Mouse (Mus musculus): ENCODE data around the gene St6galnac3. TPM values are rescaled to one million over a fixed set of nuclear protein-coding genes. Genes with fewer than 3 reads are reported as not detected.

Gene St6galnac3
- polyA plus RNA-seq, 1 experiment from 2014 or later: 12.2 TPM

DNA sequence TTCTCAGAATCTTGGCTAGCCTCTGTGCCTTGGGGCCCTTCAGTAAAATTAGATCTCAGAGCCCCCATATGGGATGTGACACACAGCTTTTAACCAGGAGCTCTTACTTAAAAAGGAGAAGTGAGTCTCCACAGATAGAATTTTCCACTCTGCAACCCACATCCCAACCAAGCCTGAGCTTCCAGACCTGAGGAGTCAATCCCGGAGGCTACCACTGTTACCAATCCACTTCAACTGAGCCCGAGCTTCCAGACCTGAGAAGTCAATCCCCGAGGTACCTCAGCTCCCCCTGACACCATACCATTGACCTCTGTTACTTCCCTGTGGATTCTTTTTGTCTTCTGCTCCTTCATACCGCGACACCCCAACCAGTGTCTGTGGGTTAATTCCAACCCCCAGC, 463.0 kb downstream of the St6galnac3 start:
- ChIA-PET POLR2A (no interaction called here), CTCF (interaction anchor here (1.1 to 1.3 kb wide), 2 partner anchors 10 to 11 kb away, joined by 3 to 4 read pairs; no protein-coding TSS in a partner anchor)
- DNase-seq (ENCODE audit: low read depth, low spot score) (no peak), ATAC-seq (no peak)
- in situ Hi-C loops (cut with MboI; ENCODE audit: low pct_unique_long_range_greater_than_20kb): no loop called here
- H3K27me3 ChIP-seq: no peaks in the 10 kb centered on the region
- no peak for TF ChIP-seq CTCF (IDR thresholded peaks at IDR 0.05)

DNA sequence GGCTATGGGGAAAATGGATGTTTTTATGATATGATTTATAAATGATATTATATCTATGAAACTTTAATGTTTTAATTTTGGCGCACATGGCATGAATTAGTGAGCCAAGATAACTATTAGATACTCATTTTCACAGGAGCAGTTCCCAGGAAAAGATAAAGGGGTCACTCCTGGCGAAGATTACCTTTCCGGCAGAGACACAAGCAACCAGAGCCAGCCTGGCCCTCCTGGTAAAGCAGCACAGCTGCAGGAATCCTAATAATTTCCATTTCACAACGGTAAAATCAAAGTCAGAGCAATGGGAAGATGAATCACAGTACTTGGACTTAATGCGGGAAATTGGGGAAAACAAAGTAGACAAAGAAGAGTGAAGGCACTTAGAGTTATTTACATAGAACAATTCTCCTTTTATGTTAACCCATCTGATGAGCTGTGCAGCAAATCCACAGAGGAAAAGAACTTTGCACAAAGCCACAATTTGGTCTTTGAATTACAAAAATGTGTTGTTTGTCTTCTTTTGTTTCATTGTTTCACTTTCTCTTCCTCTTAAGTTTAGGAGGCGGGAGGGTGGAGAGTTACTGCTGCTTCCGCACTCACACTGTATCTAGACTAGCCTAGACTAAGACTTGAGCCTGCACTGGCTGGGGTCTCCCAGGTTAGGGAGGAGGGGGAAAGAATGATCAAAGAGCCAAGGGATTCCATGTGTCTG, 464.6 kb downstream of the St6galnac3 start:
- ChIA-PET CTCF (interaction anchor here (1.8 kb wide), 1 partner anchor 10 kb away, joined by 12 read pairs; no protein-coding TSS in a partner anchor), POLR2A (interaction anchor here (0.6 kb wide), 1 partner anchor 1265 kb away, joined by 4 read pairs; no protein-coding TSS in a partner anchor)
- in situ Hi-C loops (cut with MboI; ENCODE audit: low pct_unique_long_range_greater_than_20kb): no loop called here
- no peak for DNase-seq (ENCODE audit: low read depth, low spot score)
- TF ChIP-seq CTCF (IDR thresholded peaks at IDR 0.05): no peak
- no peak for ATAC-seq
- H3K27me3 ChIP-seq: no peaks in the 10 kb centered on the region

DNA sequence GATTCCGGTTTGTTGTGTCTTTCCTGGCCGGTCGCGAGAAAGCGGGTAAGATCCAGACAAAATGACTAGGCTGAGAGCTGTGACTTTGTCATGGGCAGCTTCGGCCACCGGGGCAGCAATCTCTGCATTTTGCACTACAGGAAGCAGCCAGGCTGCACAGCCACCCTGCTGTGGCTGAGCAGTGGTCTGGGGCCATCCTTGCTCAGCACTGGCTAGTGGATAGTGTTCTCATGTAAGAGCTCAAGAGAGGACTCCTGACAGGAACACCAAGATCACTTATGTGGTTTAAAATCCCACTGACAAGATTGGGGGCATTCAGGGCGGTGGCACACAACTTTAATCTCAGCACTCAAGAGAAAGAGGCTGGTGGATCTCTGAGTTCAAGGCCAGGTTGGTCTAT, 469.1 kb downstream of the St6galnac3 start:
- no peak for TF ChIP-seq CTCF (IDR thresholded peaks at IDR 0.05)
- no peaks in the 10 kb centered on the region for H3K27me3 ChIP-seq
- POLR2A ChIA-PET: no interaction called here
- no peak for ATAC-seq
- in situ Hi-C loops (cut with MboI; ENCODE audit: low pct_unique_long_range_greater_than_20kb): no loop called here
- no peak for DNase-seq (ENCODE audit: low read depth, low spot score)
- CTCF ChIA-PET: no interaction called here

DNA sequence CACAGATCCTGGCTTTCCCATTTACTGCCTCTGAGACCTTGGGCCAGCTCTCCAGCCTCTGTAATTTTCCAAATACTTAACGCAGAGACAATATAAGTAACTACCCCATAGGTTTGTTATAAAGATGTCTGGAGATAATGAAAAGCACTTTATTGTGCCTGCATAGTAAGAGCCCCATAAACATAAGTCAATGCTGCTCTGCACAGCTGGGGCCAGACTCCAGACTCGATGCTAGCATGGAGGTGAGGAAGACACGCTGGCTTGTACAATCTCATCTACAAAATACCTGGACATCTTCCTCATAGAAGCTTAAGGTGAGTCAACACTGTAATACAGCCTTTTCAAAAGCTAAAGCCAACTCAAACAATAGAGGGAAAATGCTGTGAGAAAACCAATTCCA, 473.3 kb downstream of the St6galnac3 start:
- H3K27me3 ChIP-seq: no peaks in the 10 kb centered on the region
- no peak for TF ChIP-seq CTCF (IDR thresholded peaks at IDR 0.05)
- in situ Hi-C loops (cut with MboI; ENCODE audit: low pct_unique_long_range_greater_than_20kb): loop anchor here (5.0 kb wide), 1 partner anchor 459 kb away; no protein-coding TSS in a partner anchor
- CTCF ChIA-PET: interaction anchor here (1.1 to 2.3 kb wide), 9 partner anchors 8 to 468 kb away, joined by 3 to 12 read pairs (median 5); no protein-coding TSS in a partner anchor
- ATAC-seq (no peak), DNase-seq (ENCODE audit: low read depth, low spot score) (no peak)
- POLR2A ChIA-PET: interaction anchor here (1.2 kb wide), 1 partner anchor 16 kb away, joined by 3 read pairs; no protein-coding TSS in a partner anchor

DNA sequence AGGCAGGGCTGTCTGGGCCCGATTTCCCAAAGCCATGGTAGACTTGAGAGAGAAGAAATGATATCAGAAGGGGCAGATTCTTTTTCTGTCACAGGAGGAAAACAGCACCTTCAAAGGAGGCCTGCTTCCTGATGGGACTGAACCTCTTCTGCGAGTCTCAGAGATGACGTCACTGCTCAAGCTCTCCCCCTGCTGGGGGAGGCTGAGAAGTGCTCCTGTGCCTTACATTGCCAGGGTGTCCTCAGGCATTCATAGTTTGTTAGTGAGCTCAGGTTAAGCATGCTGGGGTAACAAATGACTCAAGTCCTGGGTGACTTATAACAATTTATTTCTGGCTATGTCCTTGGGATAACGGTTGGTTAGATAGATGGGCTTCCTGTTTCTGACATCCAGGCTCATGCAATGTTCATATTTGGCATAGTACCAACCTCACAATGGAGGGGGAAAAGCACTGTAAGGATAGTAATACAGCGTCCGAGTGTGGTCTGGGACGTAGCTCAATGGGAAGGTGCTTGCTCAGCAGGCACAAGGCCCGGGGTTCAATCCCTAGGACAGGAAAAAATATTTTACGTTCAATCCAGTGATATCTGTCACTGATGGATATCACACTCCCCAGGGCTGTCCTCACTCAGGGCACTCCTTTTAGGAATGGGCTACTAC, 474.2 kb downstream of the St6galnac3 start:
- ChIA-PET CTCF (interaction anchor here (0.6 to 1.8 kb wide), 16 partner anchors 9 to 360 kb away, joined by 3 to 12 read pairs (median 4); no protein-coding TSS in a partner anchor), POLR2A (interaction anchor here (0.7 to 1.2 kb wide), 2 partner anchors 16 to 258 kb away, joined by 3 to 6 read pairs; no protein-coding TSS in a partner anchor)
- DNase-seq (ENCODE audit: low read depth, low spot score) (peak; percentile 83), ATAC-seq (peak; percentile 96)
- no peaks in the 10 kb centered on the region for H3K27me3 ChIP-seq
- in situ Hi-C loops (cut with MboI; ENCODE audit: low pct_unique_long_range_greater_than_20kb): loop anchor here (5.0 kb wide), 1 partner anchor 458 kb away; no protein-coding TSS in a partner anchor
- TF ChIP-seq CTCF (IDR thresholded peaks at IDR 0.05): peak; percentile 99

DNA sequence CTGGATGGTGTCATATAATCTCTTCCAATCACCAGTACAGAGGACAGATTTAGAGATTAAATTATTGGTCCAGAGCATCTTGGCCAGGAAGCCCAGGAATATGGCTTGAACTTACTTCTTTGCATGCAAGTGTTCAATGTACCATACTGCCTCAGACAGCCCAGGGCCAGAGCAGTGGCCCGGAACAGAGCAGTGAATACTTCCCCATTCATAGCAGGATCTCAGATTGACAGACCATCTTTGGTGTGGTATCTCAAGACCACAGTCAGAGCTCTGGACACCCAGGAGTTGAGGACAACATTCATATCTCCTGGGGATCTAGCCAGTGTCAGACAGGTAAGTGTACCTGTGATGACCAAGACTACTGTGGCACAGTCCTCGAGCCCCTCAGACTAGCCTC, 476.1 kb downstream of the St6galnac3 start:
- no peak for TF ChIP-seq CTCF (IDR thresholded peaks at IDR 0.05)
- POLR2A ChIA-PET: interaction anchor here (0.6 kb wide), 1 partner anchor 199 kb away, joined by 4 read pairs; no protein-coding TSS in a partner anchor
- in situ Hi-C loops (cut with MboI; ENCODE audit: low pct_unique_long_range_greater_than_20kb): loop anchor here (5.0 kb wide), 1 partner anchor 408 kb away; no protein-coding TSS in a partner anchor

DNA sequence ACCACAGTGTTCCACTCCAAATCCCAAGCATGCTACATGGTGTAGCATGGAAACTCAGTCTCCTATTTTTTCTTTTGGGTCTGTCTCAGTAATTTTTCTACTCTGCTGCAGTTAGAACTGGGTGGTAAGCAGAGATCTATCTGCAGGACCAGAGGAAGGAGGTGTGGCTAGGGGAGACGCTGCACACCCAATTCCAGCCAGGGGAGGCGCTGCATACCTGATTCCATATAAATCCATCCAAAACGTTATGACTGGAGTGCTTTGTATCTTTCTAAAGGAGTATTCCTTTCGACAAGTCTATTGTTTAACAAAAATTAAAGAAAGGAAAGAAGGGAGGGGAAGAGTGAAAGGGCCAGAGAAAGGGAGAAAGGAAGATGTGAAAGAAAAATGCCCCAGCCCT, 476.9 kb downstream of the St6galnac3 start:
- ChIA-PET POLR2A (no interaction called here), CTCF (no interaction called here)
- no peak for TF ChIP-seq CTCF (IDR thresholded peaks at IDR 0.05)
- in situ Hi-C loops (cut with MboI; ENCODE audit: low pct_unique_long_range_greater_than_20kb): loop anchor here (5.0 kb wide), 1 partner anchor 409 kb away; no protein-coding TSS in a partner anchor
- no peak for DNase-seq (ENCODE audit: low read depth, low spot score)
- H3K27me3 ChIP-seq: no peaks in the 10 kb centered on the region
- no peak for ATAC-seq

More for the DNA sequence above, 476.1 kb downstream of the St6galnac3 start:
- DNase-seq (ENCODE audit: low read depth, low spot score) (no peak), ATAC-seq (no peak)
- CTCF ChIA-PET: no interaction called here
- no peaks in the 10 kb centered on the region for H3K27me3 ChIP-seq

DNA sequence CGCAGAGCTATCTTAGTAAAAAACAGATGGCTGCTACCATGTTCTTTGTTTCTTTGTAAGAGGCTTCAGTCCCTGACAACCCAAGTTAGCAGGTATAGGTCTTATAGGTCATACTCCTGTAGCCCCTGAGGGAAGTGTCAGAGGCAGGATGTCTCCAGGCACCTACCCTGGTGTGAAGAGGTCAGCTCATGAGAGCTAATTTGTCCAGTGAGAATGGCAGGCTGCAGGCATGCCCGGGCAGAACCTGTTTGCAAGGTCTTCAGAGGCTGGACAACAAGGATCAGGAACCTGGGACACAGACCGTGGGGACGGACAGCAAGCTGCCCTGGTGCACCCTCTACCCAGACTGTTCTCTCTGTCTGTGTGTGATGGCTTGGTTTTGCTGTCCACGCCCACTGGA, 482.4 kb downstream of the St6galnac3 start:
- in situ Hi-C loops (cut with MboI; ENCODE audit: low pct_unique_long_range_greater_than_20kb): no loop called here
- ChIA-PET CTCF (interaction anchor here (1.3 to 1.9 kb wide), 2 partner anchors 8 to 459 kb away, joined by 3 to 5 read pairs; no protein-coding TSS in a partner anchor), POLR2A (no interaction called here)
- TF ChIP-seq CTCF (IDR thresholded peaks at IDR 0.05): no peak
- no peaks in the 10 kb centered on the region for H3K27me3 ChIP-seq
- DNase-seq (ENCODE audit: low read depth, low spot score) (no peak), ATAC-seq (no peak)

DNA sequence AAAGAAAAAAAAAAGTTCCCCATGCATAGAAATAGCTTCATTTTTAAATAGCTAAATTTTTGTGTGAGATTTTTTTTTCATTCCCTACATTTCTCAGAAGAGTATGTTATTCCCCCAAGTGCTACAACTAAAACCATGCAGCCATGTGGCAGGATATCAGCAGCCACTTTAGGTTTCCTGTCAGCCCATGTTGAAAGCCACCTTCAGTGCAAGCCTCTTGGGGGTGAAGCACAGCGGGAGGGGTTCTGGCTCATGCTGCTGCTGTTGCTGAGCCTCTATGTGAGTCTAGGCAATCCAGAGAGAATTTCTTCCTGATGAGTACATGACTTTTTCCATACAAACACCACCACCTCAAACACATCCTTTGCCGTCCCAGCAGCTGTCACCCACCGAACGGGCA, 483.8 kb downstream of the St6galnac3 start:
- ChIA-PET POLR2A (no interaction called here), CTCF (interaction anchor here (1.2 to 1.9 kb wide), 4 partner anchors 10 to 457 kb away, joined by 3 to 5 read pairs (median 4); no protein-coding TSS in a partner anchor)
- ATAC-seq: no peak
- in situ Hi-C loops (cut with MboI; ENCODE audit: low pct_unique_long_range_greater_than_20kb): no loop called here
- TF ChIP-seq CTCF (IDR thresholded peaks at IDR 0.05): no peak
- H3K27me3 ChIP-seq: no peaks in the 10 kb centered on the region
- DNase-seq (ENCODE audit: low read depth, low spot score): no peak

DNA sequence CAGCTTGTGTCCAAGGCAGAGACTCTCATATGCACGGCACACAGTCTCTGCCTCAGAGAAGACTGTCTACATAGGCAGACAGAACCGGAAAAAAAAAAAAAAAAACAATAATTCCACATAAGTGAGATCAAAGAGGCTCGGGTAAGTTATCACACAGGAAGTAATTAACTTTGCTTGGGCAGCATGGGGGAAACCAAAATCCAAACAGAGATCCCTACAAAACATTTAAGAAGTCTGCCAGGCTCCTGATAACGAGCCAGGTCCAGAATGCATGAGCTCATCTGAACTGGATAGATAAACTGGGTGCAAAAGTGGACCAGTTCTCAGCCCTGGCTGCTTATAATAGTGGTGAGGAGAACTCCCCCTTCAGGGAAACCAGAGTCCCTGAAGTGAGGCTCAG, 484.6 kb downstream of the St6galnac3 start:
- POLR2A ChIA-PET: interaction anchor here (0.7 kb wide), 1 partner anchor 10 kb away, joined by 3 read pairs; no protein-coding TSS in a partner anchor
- no peaks in the 10 kb centered on the region for H3K27me3 ChIP-seq
- TF ChIP-seq CTCF (IDR thresholded peaks at IDR 0.05): no peak
- CTCF ChIA-PET: interaction anchor here (1.1 to 1.8 kb wide), 3 partner anchors 10 to 15 kb away, joined by 3 to 6 read pairs (median 4); no protein-coding TSS in a partner anchor
- DNase-seq (ENCODE audit: low read depth, low spot score) (no peak), ATAC-seq (no peak)
- in situ Hi-C loops (cut with MboI; ENCODE audit: low pct_unique_long_range_greater_than_20kb): no loop called here

Measured in Patski (cell line).